In genomic region chr2:39226019-39226640, GRCm38 (mm10) we compare ENCODE assay signal across 8 mouse cellular contexts. TPM values are rescaled to one million over a fixed set of nuclear protein-coding genes. Genes with fewer than 3 reads are reported as not detected.
A peak's percentile ranks its signal among the peaks of the same experiment; 100 is the strongest.
DNase-seq lines count a peak whose midpoint lies in the region; ATAC-seq and TF ChIP-seq lines count a peak whose summit lies in the region.

Ppp6c (minus strand) TSS chr2:39226451.

- TF ChIP-seq CTCF in Patski (IDR thresholded peaks at IDR 0.05): no peak

- peak within 1 kb of the TSS; percentile 79 for H3K4me3 ChIP-seq in hindbrain, embryonic 13.5 days

- peaks cover 5% of the 10 kb centered on the region for H3K27me3 ChIP-seq in Patski
- 0 out of 2 replicates have a peak, but pooled peaks cover 3% of the 10 kb centered on the region for H3K27me3 ChIP-seq in hindbrain, embryonic 13.5 days

- H3K4me1 ChIP-seq in hindbrain, embryonic 13.5 days (replicated peaks): peaks cover 22% of the 10 kb centered on the region

- H3K4me2 ChIP-seq in hindbrain, embryonic 13.5 days: peak within 1 kb of the TSS; percentile 63

- H3K36me3 ChIP-seq in hindbrain, embryonic 13.5 days: no peaks in the 10 kb centered on the region

- peak; percentile 85 for DNase-seq in Patski (ENCODE audit: low read depth, low spot score)
- DNase-seq in cerebellum, postnatal 14 days: peak; percentile 93
- peak; percentile 89 to 92 for DNase-seq in frontal cortex, postnatal 14 days (ENCODE audit: low spot score in 2 of 2)
- peak; percentile 74 to 83 for DNase-seq in layer of hippocampus, postnatal 25 days (ENCODE audit: extremely low spot score in 1 of 2, low spot score in 1 of 2)
- peak; percentile 96 for DNase-seq in lung, postnatal 25 days (ENCODE audit: low spot score)
- peak; percentile 97 for DNase-seq in retina, embryonic 14.5 days (ENCODE audit: low spot score)
- peak; percentile 90 for DNase-seq in thymus, postnatal 4 days

- no peaks in the 10 kb centered on the region for H3K9me3 ChIP-seq in hindbrain, embryonic 13.5 days

- ATAC-seq in Patski: peak; percentile 98
- peak; percentile 97 for ATAC-seq in hindbrain, embryonic 13.5 days (ENCODE audit: low FRiP score)

- CTCF ChIA-PET in Patski (lab: Charles Lee): no interaction called here

- in situ Hi-C loops in Patski (cut with MboI; ENCODE audit: low pct_unique_long_range_greater_than_20kb): no loop called here

- peak within 1 kb of the TSS; percentile 91 for H3K9ac ChIP-seq in hindbrain, embryonic 13.5 days

- POLR2A ChIA-PET in Patski (lab: Charles Lee): no interaction called here

- peak within 1 kb of the TSS; percentile 97 for H3K27ac ChIP-seq in hindbrain, embryonic 13.5 days

- WGBS in hindbrain, embryonic 13.5 days: under 1% methylated on average over 56 of the region's 56 CpGs

RNA-seq across cellular contexts. Expression of gene Ppp6c, which starts in this region (rescaled TPM):
- 53.9 TPM for polyA plus RNA-seq in Patski (2021)
- 76.6 and 81.6 TPM in 2 replicates for polyA plus RNA-seq in hindbrain, embryonic 13.5 days (2015; fragmentation: Nextera tagmentation; extraction: Ambion mirVana)
- total RNA-seq in layer of hippocampus, postnatal 25 days (2021): 10 to 100 TPM; 59.9 to 66.3 TPM

Comparison
In these comparisons a context has a peak if more than half of its experiments do, and no peak if none do; other contexts are left out.
1. Peak in every context shown above with its lines: DNase-seq, ATAC-seq, H3K4me3 ChIP-seq and H3K27ac ChIP-seq.